Mouse (Mus musculus): ENCODE results near the gene Slc25a33.
"Not testable (repeated sequence)": the region's sequence is repeated elsewhere in the genome, so short reads cannot be mapped to it uniquely, and the experiment has no call there.

Slc25a33 gene

GRCm38 (mm10) chr4:149758423-149758822 lies 15.7 kb downstream of the Slc25a33 start:
- in situ Hi-C loops (cut with MboI) = no loop called here

GRCm38 (mm10) chr4:149756546-149756945 lies 17.5 kb downstream of the Slc25a33 start:
- in situ Hi-C loops (cut with MboI) = not testable (repeated sequence)

- in situ Hi-C loops (cut with MboI) = no loop called here
Observed at GRCm38 (mm10) chr4:149752836-149753235, 21.2 kb downstream of the Slc25a33 start.

- in situ Hi-C loops (cut with MboI) = no loop called here
Observed at GRCm38 (mm10) chr4:149752124-149752799, 21.8 kb downstream of the Slc25a33 start.

GRCm38 (mm10) chr4:149750671-149751070 lies 23.4 kb downstream of the Slc25a33 start:
- in situ Hi-C loops (cut with MboI) = no loop called here

- in situ Hi-C loops (cut with MboI) = not testable (repeated sequence)
Observed at GRCm38 (mm10) chr4:149749663-149750015, 24.4 kb downstream of the Slc25a33 start.

GRCm38 (mm10) chr4:149749003-149749662 lies 24.9 kb downstream of the Slc25a33 start:
- in situ Hi-C loops (cut with MboI) = no loop called here

GRCm38 (mm10) chr4:149744119-149744518 lies 30.0 kb downstream of the Slc25a33 start:
- in situ Hi-C loops (cut with MboI) = no loop called here

GRCm38 (mm10) chr4:149742011-149742530 lies 32.0 kb downstream of the Slc25a33 start:
- in situ Hi-C loops (cut with MboI) = no loop called here

GRCm38 (mm10) chr4:149740301-149740700 lies 33.8 kb downstream of the Slc25a33 start:
- in situ Hi-C loops (cut with MboI) = no loop called here

- in situ Hi-C loops (cut with MboI) = no loop called here
Observed at GRCm38 (mm10) chr4:149739478-149739877, 34.6 kb downstream of the Slc25a33 start.

- in situ Hi-C loops (cut with MboI) = no loop called here
Observed at GRCm38 (mm10) chr4:149737383-149738324, 36.4 kb downstream of the Slc25a33 start, which contains the start of gene Tmem201. Gene Tmem201 (minus strand): TSS chr4:149738044.

GRCm38 (mm10) chr4:149736581-149736980 lies 37.5 kb downstream of the Slc25a33 start:
- in situ Hi-C loops (cut with MboI) = no loop called here

GRCm38 (mm10) chr4:149735624-149736250 lies 38.3 kb downstream of the Slc25a33 start:
- in situ Hi-C loops (cut with MboI) = no loop called here

- in situ Hi-C loops (cut with MboI) = no loop called here
Observed at GRCm38 (mm10) chr4:149734730-149735475, 39.2 kb downstream of the Slc25a33 start.

- in situ Hi-C loops (cut with MboI) = no loop called here
Observed at GRCm38 (mm10) chr4:149734246-149734645, 39.8 kb downstream of the Slc25a33 start.

GRCm38 (mm10) chr4:149733748-149734147 lies 40.3 kb downstream of the Slc25a33 start:
- in situ Hi-C loops (cut with MboI) = no loop called here

GRCm38 (mm10) chr4:149732800-149733199 lies 41.3 kb downstream of the Slc25a33 start:
- in situ Hi-C loops (cut with MboI) = no loop called here

GRCm38 (mm10) chr4:149732313-149732712 lies 41.8 kb downstream of the Slc25a33 start:
- in situ Hi-C loops (cut with MboI) = no loop called here

- in situ Hi-C loops (cut with MboI) = no loop called here
Observed at GRCm38 (mm10) chr4:149730827-149731226, 43.2 kb downstream of the Slc25a33 start.

GRCm38 (mm10) chr4:149728810-149729209 lies 45.3 kb downstream of the Slc25a33 start:
- in situ Hi-C loops (cut with MboI) = no loop called here

Data from mature B cell (primary cell).